Comparison of ENCODE assay signal across 9 mouse cellular contexts in the genomic region with DNA sequence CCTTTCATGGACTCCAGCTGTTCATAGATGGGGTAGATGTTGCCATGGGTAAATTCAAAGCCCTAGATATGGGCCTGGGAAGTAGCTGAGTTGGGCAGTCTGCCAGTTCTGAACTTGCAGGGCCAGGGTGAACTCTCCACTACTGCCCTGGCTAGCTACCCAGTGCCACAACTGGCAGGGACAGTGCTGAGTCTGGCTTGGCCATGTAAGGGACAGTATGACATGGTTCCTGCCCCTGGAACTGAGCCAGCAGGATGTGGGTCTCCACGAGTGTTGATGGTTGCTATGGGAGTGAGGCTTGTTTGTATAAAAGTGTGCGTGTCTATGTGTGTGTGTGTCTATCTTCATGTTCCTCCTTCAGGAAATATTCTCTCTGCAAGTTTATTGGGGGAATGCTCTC. TPM values are rescaled to one million over a fixed set of nuclear protein-coding genes. Genes with fewer than 3 reads are reported as not detected.
A peak's percentile ranks its signal among the peaks of the same experiment; 100 is the strongest.
DNase-seq lines count a peak whose midpoint lies in the region; ATAC-seq and TF ChIP-seq lines count a peak whose summit lies in the region.
"Had no signal": no experiment of that assay in that cellular context is flagged by ENCODE, and none has a peak within 500 bp of the region (broad histone marks: within the 10 kb centered on the region; RNA-seq: fewer than 3 reads in every experiment).

No protein-coding gene starts in this region.

- no peaks in the 10 kb centered on the region for H3K4me1 ChIP-seq in forebrain, embryonic 13.5 days
- no peaks in the 10 kb centered on the region for H3K4me1 ChIP-seq in forebrain, postnatal 0 days (ENCODE audit: insufficient read depth)
- H3K4me1 ChIP-seq in liver, embryonic 13.5 days (replicated peaks): no peaks in the 10 kb centered on the region
- no peaks in the 10 kb centered on the region for H3K4me1 ChIP-seq in liver, postnatal 0 days (ENCODE audit: insufficient read depth)

- DNase-seq in forebrain, postnatal 0 days: no peak
- DNase-seq in liver, embryonic 13.5 days: no peak
- DNase-seq in liver, postnatal 0 days: no peak
- peak; percentile 80 for DNase-seq in adipocyte (ENCODE audit: low spot score)
- DNase-seq in layer of hippocampus, adult 11-12 months (ENCODE audit: low spot score): no peak
- DNase-seq in layer of hippocampus, adult 8-10 months (ENCODE audit: low spot score in 2 of 2): no peak

- no peak for TF ChIP-seq CTCF in forebrain, postnatal 0 days (IDR thresholded peaks at IDR 0.05; ENCODE audit: low read depth)
- no peak for TF ChIP-seq CTCF in liver, postnatal 0 days (IDR thresholded peaks at IDR 0.05; ENCODE audit: low read depth)

- H3K27ac ChIP-seq in forebrain, embryonic 13.5 days: no peak overlapping the region
- H3K27ac ChIP-seq in forebrain, postnatal 0 days (ENCODE audit: low read depth, low read length): no peak overlapping the region
- no peak overlapping the region for H3K27ac ChIP-seq in liver, embryonic 13.5 days
- H3K27ac ChIP-seq in liver, postnatal 0 days (ENCODE audit: low read depth): no peak overlapping the region

- TF ChIP-seq POLR2A in myocyte (IDR thresholded peaks at IDR 0.05; ENCODE audit: insufficient read length, low read depth): no peak

- H3K4me2 ChIP-seq in forebrain, embryonic 13.5 days: no peak overlapping the region
- H3K4me2 ChIP-seq in forebrain, postnatal 0 days (ENCODE audit: low read depth): no peak overlapping the region
- no peak overlapping the region for H3K4me2 ChIP-seq in liver, embryonic 13.5 days
- no peak overlapping the region for H3K4me2 ChIP-seq in liver, postnatal 0 days (ENCODE audit: low read depth, low read length)
- H3K4me2 ChIP-seq in myocyte (ENCODE audit: low read depth): no peak overlapping the region

- no peak overlapping the region for H3K9ac ChIP-seq in forebrain, embryonic 13.5 days
- H3K9ac ChIP-seq in forebrain, postnatal 0 days: no peak overlapping the region
- H3K9ac ChIP-seq in liver, embryonic 13.5 days: no peak overlapping the region
- H3K9ac ChIP-seq in liver, postnatal 0 days (replicated peaks): no peak overlapping the region

- H3K79me2 ChIP-seq in myocyte (ENCODE audit: control insufficient read depth, insufficient read depth): no peaks in the 10 kb centered on the region

- no peaks in the 10 kb centered on the region for H3K27me3 ChIP-seq in forebrain, embryonic 13.5 days
- no peaks in the 10 kb centered on the region for H3K27me3 ChIP-seq in forebrain, postnatal 0 days (ENCODE audit: insufficient read depth, low read length)
- no peaks in the 10 kb centered on the region for H3K27me3 ChIP-seq in liver, embryonic 13.5 days
- no peaks in the 10 kb centered on the region for H3K27me3 ChIP-seq in liver, postnatal 0 days (ENCODE audit: insufficient read depth, low read length)
- no peaks in the 10 kb centered on the region for H3K27me3 ChIP-seq in myocyte (ENCODE audit: control insufficient read depth, insufficient read depth, insufficient read length)

- H3K36me3 ChIP-seq in forebrain, embryonic 13.5 days (ENCODE audit: poor library complexity, severe bottlenecking): peaks cover 9% of the 10 kb centered on the region
- H3K36me3 ChIP-seq in forebrain, postnatal 0 days (ENCODE audit: insufficient read depth): 0 out of 2 replicates have a peak, but pooled peaks cover 7% of the 10 kb centered on the region
- H3K36me3 ChIP-seq in liver, embryonic 13.5 days: no peaks in the 10 kb centered on the region
- H3K36me3 ChIP-seq in liver, postnatal 0 days (replicated peaks; ENCODE audit: insufficient read depth, low read length): no peaks in the 10 kb centered on the region
- H3K36me3 ChIP-seq in myocyte (ENCODE audit: control insufficient read depth, insufficient read depth): peaks cover 3% of the 10 kb centered on the region

- H3ac ChIP-seq in myocyte (ENCODE audit: control insufficient read depth, insufficient read length): no peak overlapping the region

- no peak for TF ChIP-seq EP300 in liver, postnatal 0 days (IDR thresholded peaks at IDR 0.05; ENCODE audit: low read depth)

- H3K4me3 ChIP-seq in forebrain, embryonic 13.5 days: no peak overlapping the region
- no peak overlapping the region for H3K4me3 ChIP-seq in forebrain, postnatal 0 days (ENCODE audit: low read depth, low read length)
- no peak overlapping the region for H3K4me3 ChIP-seq in liver, embryonic 13.5 days (replicated peaks)
- H3K4me3 ChIP-seq in liver, postnatal 0 days (ENCODE audit: low read depth, low read length): no peak overlapping the region
- no peak overlapping the region for H3K4me3 ChIP-seq in myocyte

- peak; percentile 28; the same call in 1 of the 2 replicates for ATAC-seq in forebrain, embryonic 13.5 days
- no peak for ATAC-seq in forebrain, postnatal 0 days
- 0 out of 2 replicates have a peak, but pooled peaks have one; percentile 18 for ATAC-seq in liver, embryonic 13.5 days (ENCODE audit: low read depth)
- ATAC-seq in liver, postnatal 0 days: no peak
- ATAC-seq: intestine, embryonic 16.5 days had no signal

- 90% methylated on average over 2 of the region's 2 CpGs for WGBS in forebrain, embryonic 13.5 days
- 95% methylated on average over 2 of the region's 2 CpGs for WGBS in forebrain, postnatal 0 days
- 48% methylated on average over 2 of the region's 2 CpGs for WGBS in liver, embryonic 13.5 days (ENCODE audit: insufficient replicate concordance)
- WGBS in liver, postnatal 0 days (ENCODE audit: insufficient replicate concordance): 57% methylated on average over 2 of the region's 2 CpGs

- H3K9me3 ChIP-seq in forebrain, embryonic 13.5 days (replicated peaks): peaks cover 6% of the 10 kb centered on the region
- 0 out of 2 replicates have a peak, but pooled peaks cover 3% of the 10 kb centered on the region for H3K9me3 ChIP-seq in forebrain, postnatal 0 days (ENCODE audit: low read length)
- no peaks in the 10 kb centered on the region for H3K9me3 ChIP-seq in liver, embryonic 13.5 days (replicated peaks)
- H3K9me3 ChIP-seq in liver, postnatal 0 days (ENCODE audit: low read length): 0 out of 2 replicates have a peak, but pooled peaks cover 3% of the 10 kb centered on the region

TF ChIP-seq in myocyte, 11 proteins besides CTCF, POLR2A, EP300 and RAD21:
- TF ChIP-seq POLR2AphosphoS2 (IDR thresholded peaks at IDR 0.05; ENCODE audit: insufficient read length, low read depth): peak; percentile 78
- no peak for TF ChIP-seq TCF3 (IDR thresholded peaks at IDR 0.05; ENCODE audit: insufficient read length, low read depth)
- TF ChIP-seq MYOD1 (IDR thresholded peaks at IDR 0.05; ENCODE audit: control insufficient read depth in 1 of 3, insufficient read length in 2 of 3, low read depth in 2 of 3): no peak

RNA-seq across cellular contexts. Expression of gene Edem1, which starts 34.1 kb away (rescaled TPM):
- polyA plus RNA-seq in forebrain, embryonic 13.5 days (2015; fragmentation: Nextera tagmentation; extraction: Ambion mirVana): 8.6 and 9.1 TPM in 2 replicates
- 18.9 and 21.1 TPM in 2 replicates for total RNA-seq in forebrain, postnatal 0 days (2014; rRNA removed)
- polyA plus RNA-seq in forebrain, postnatal 0 days (2015; fragmentation: Nextera tagmentation; extraction: Ambion mirVana): 3.6 and 4.2 TPM in 2 replicates
- 13.5 and 20.8 TPM in 2 replicates for polyA plus RNA-seq in liver, embryonic 13.5 days (2015; fragmentation: Nextera tagmentation; extraction: Ambion mirVana)
- 23.1 and 25.7 TPM in 2 replicates for polyA plus RNA-seq in liver, postnatal 0 days (2015; fragmentation: Nextera tagmentation; extraction: Ambion mirVana)
- polyA plus RNA-seq in myocyte (2012; fragmentation: generic; extraction: Trizol): 15.4 TPM
- 10 to 100 TPM; 18.2 to 34.0 (median 22.9) TPM for total RNA-seq in layer of hippocampus, adult 8-10 months (2022)

Comparison
In these comparisons a context has a peak if more than half of its experiments do, and no peak if none do; other contexts are left out.
1. ATAC-seq: peak in forebrain, embryonic 13.5 days (single experiment) and liver, embryonic 13.5 days (single experiment); none in forebrain, postnatal 0 days (single experiment) and liver, postnatal 0 days (single experiment).